Mouse (Mus musculus) heart, embryonic 13.5 days (tissue): ENCODE data around the gene Ahrr. TPM values are rescaled to one million over a fixed set of nuclear protein-coding genes. Genes with fewer than 3 reads are reported as not detected.

Source experiments
- ATAC-seq: fragments of 200-750 bp; cut with Nextera tagmentation; 2 replicates; pipeline ENCODE4 v1.8.0; 2017; ENCODE audit warnings: moderate TSS enrichment; ENCODE audit not compliant: insufficient number of reproducible peaks, low FRiP score, low TSS enrichment; ENCODE audit errors: extremely low read depth
- H3K27ac ChIP-seq: fragments of 300-500 bp; sonication (generic); replicated peaks from 2 replicates; pipeline ENCODE4 v1.5.1; 2015; ENCODE audit warnings: moderate library complexity, mild to moderate bottlenecking, inconsistent platforms
- H3K27me3 ChIP-seq: fragments of 300-500 bp; sonication (generic); replicated peaks from 2 replicates; pipeline ENCODE4 v1.6.1; 2015; ENCODE audit warnings: mild to moderate bottlenecking, inconsistent platforms
- H3K36me3 ChIP-seq: fragments of 300-500 bp; sonication (generic); 2 replicates; pipeline ENCODE4 v1.6.1; 2015; ENCODE audit warnings: mild to moderate bottlenecking, inconsistent platforms
- H3K4me1 ChIP-seq: fragments of 300-500 bp; sonication (generic); 2 replicates; pipeline ENCODE4 v1.6.1; 2015; ENCODE audit warnings: inconsistent platforms
- H3K4me2 ChIP-seq: fragments of 300-500 bp; sonication (generic); 2 replicates; pipeline ENCODE4 v1.6.1; 2015; ENCODE audit warnings: inconsistent platforms, mild to moderate bottlenecking, moderate library complexity
- H3K4me3 ChIP-seq: fragments of 300-500 bp; sonication (generic); 2 replicates; pipeline ENCODE4 v1.5.1; 2015; ENCODE audit warnings: moderate library complexity, mild to moderate bottlenecking, inconsistent platforms
- H3K9ac ChIP-seq: fragments of 300-500 bp; sonication (generic); 2 replicates; pipeline ENCODE4 v1.6.1; 2015; ENCODE audit warnings: inconsistent platforms, mild to moderate bottlenecking, moderate library complexity
- H3K9me3 ChIP-seq: fragments of 300-500 bp; sonication (generic); 2 replicates; pipeline ENCODE4 v1.6.1; 2016; ENCODE audit warnings: inconsistent platforms
- WGBS: fragments of 180-500 bp; shearing (Covaris S2); methylation state at CpG from one replicate; pipeline ENCODE4 v1.1.7; 2015; ENCODE audit warnings: mixed read lengths; 5-methylcytosine and 5-hydroxymethylcytosine counted together
- polyA plus RNA-seq: library from polyadenylated mRNA; unstranded; fragments of >200 nt; fragmentation: Nextera tagmentation; extraction: Ambion mirVana; gene quantifications from 2 replicates; pipeline ENCODE4 v1.2.1, GENCODE M21; 2015

Gene Ahrr
- polyA plus RNA-seq, 1 experiment from 2014 or later = 0.51 TPM

- 0 out of 2 replicates have a peak, but pooled peaks have one; percentile 11 for ATAC-seq
- WGBS = 7% methylated on average over 9 of the region's 9 CpGs
- Histone ChIP-seq H3K9ac (peak overlapping the region; percentile 81), H3K4me3 (peak overlapping the region; percentile 63), H3K9me3 (no peaks in the 10 kb centered on the region), H3K4me1 (peaks cover 15% of the 10 kb centered on the region), H3K4me2 (peak overlapping the region; percentile 85), H3K27ac (no peak overlapping the region), H3K36me3 (peaks cover 28% of the 10 kb centered on the region), H3K27me3 (0 out of 2 replicates have a peak, but pooled peaks cover 4% of the 10 kb centered on the region)
Observed at GRCm38 (mm10) chr13:74167057-74167413, 125.1 kb downstream of the Ahrr start.

DNA sequence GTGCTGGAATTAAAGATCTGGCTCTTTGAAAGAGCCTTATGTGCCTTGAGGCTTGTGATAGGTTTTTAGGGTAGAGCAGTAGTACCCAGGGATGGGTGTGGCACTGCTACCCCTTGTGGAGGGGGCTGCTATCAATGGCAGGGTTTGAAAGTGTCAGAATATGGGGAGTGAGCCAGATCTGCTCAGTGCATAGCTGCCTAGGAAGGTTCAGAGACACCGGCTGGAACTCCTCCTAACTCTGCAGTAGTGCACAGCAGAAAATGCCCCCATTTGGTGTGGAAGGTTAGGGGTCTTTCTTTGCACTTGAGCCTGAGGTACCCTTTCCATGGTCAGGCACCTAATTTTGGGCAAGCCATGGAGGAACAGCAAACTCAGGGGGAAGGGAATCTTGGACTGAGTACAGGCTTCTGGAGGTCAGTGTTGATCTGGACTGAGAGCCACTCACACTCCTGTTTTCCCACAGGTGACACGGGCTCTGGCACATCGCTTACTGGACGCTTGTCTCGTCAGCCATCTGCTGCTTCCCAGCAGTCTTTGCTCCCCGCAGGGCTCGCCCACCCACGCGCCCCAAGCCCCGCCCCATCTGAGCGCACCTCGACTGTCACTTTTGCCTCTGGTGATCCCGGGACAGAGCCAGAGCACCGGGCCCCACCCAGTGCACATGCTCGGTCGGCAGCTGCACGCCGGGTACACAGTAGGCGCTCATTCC is 125.6 kb downstream of the Ahrr start:
- 8% methylated on average over 19 of the region's 19 CpGs for WGBS
- peaks cover 23% of the 10 kb centered on the region for H3K36me3 ChIP-seq
- peak overlapping the region; percentile 63 for H3K4me3 ChIP-seq
- no peaks in the 10 kb centered on the region for H3K9me3 ChIP-seq
- H3K9ac ChIP-seq = peak overlapping the region; percentile 81
- peak; percentile 45; the same call in 1 of the 2 replicates for ATAC-seq
- H3K27me3 ChIP-seq = 0 out of 2 replicates have a peak, but pooled peaks cover 4% of the 10 kb centered on the region
- peak overlapping the region; percentile 85 for H3K4me2 ChIP-seq
- peaks cover 15% of the 10 kb centered on the region for H3K4me1 ChIP-seq
- no peak overlapping the region for H3K27ac ChIP-seq

Other genes starting within 250 kb of the Ahrr start
- 11.5 and 11.7 TPM in 2 replicates for gene Cep72, start 230.0 kb downstream of the Ahrr start, polyA plus RNA-seq
- not detected in 2 replicates for gene Slc9a3, start 170.9 kb downstream of the Ahrr start, polyA plus RNA-seq
- 46.9 and 56.7 TPM in 2 replicates for gene Exoc3, start 83.6 kb downstream of the Ahrr start, polyA plus RNA-seq
- 82.5 and 102 TPM in 2 replicates for gene Pdcd6, start 25.2 kb upstream of the Ahrr start, polyA plus RNA-seq
- gene Sdha, start 57.9 kb upstream of the Ahrr start, polyA plus RNA-seq = 427 and 491 TPM in 2 replicates
- 38.4 and 43.3 TPM in 2 replicates for gene Ccdc127, start 58.0 kb upstream of the Ahrr start, polyA plus RNA-seq
- gene Lrrc14b, start 71.7 kb upstream of the Ahrr start, polyA plus RNA-seq = 2.6 and 3.2 TPM in 2 replicates
- 3.1 and 3.8 TPM in 2 replicates for gene Zfp72, start 98.5 kb upstream of the Ahrr start, polyA plus RNA-seq
- 79.1 and 99.5 TPM in 2 replicates for gene Ftl1-ps1, start 107.4 kb upstream of the Ahrr start, polyA plus RNA-seq
- 12.7 and 15.2 TPM in 2 replicates for gene Zfp825, start 201.7 kb upstream of the Ahrr start, polyA plus RNA-seq